Mouse (Mus musculus) heart, adult 2 months (tissue): ENCODE measurements around the gene Gm42906.

Experiments
- CTCF ChIP-seq: fragments of 200-600 bp; IDR thresholded peaks from 2 replicates; pipeline ENCODE4 v1.8.1; 2022; ENCODE audit warnings: antibody characterized with exemption, mild to moderate bottlenecking, moderate library complexity
- EP300 ChIP-seq: fragments of 200-500 bp; IDR thresholded peaks from 2 replicates; pipeline ENCODE4 v1.6.1; 2011; ENCODE audit warnings: low read depth, low read length, control low read depth; ENCODE audit not compliant: insufficient read depth
- POLR2A ChIP-seq: fragments of 200-500 bp; IDR thresholded peaks from 2 replicates; pipeline ENCODE4 v1.6.1; 2011; ENCODE audit warnings: mild to moderate bottlenecking, low read depth, low read length, control low read depth; ENCODE audit not compliant: insufficient read depth

DNA sequence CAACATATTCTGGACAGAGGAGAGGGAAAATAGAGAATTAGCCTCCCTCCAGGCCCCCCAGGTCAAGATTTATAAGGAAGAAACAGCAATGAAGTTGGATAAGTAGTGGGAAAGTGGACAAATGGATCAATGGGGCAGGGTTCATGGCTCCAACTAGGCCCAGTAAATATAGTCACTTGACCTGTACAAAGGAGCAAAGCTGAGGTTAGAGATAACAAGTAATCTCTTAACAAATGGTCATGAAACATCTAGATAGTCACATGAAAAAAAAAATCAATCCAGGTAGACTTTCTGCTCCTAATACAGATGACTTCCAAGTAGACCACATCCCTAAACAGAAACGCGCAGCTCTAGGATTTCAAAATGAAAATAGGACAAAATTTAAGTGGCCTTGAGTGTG lies 350.0 kb downstream of the Gm42906 start:
- no peak for TF ChIP-seq POLR2A
- TF ChIP-seq CTCF, result no peak
- no peak for TF ChIP-seq EP300
